Mouse (Mus musculus) CH12.LX (cell line): ENCODE results near the gene Sergef. TPM values are rescaled to one million over a fixed set of nuclear protein-coding genes. Genes with fewer than 3 reads are reported as not detected.

Experiments
- DNase-seq: peaks from one replicate; pipeline ENCODE4 v3.0.0-alpha.2; 2013; ENCODE audit errors: extremely low read depth
- H3K27ac ChIP-seq: 2 replicates; pipeline ENCODE4 v1.5.1; 2012; ENCODE audit warnings: low read depth, mild to moderate bottlenecking, control low read depth, moderate library complexity; ENCODE audit not compliant: insufficient read depth
- H3K27me3 ChIP-seq: replicated peaks from 2 replicates; pipeline ENCODE3; 2012; ENCODE audit warnings: inconsistent platforms
- H3K36me3 ChIP-seq, 2 experiments: replicated peaks in 1 of 2; 2 replicates each; pipeline versions ENCODE3 to v1.6.1; 2012; ENCODE audit warnings: inconsistent platforms in 1 of 2, low read length in 1 of 2, mild to moderate bottlenecking in 1 of 2, mixed read lengths in 1 of 2, moderate library complexity in 1 of 2; ENCODE audit not compliant: control insufficient read depth in 1 of 2, insufficient read depth in 1 of 2
- H3K4me1 ChIP-seq, 2 experiments: 2 replicates each; pipeline ENCODE4 v1.6.1; 2012; ENCODE audit warnings: inconsistent platforms in 1 of 2, moderate library complexity in 1 of 2; ENCODE audit not compliant: insufficient read depth in 2 of 2, control insufficient read depth in 1 of 2
- H3K4me2 ChIP-seq: 2 replicates; pipeline ENCODE4 v1.6.1; 2012; ENCODE audit warnings: low read depth, mild to moderate bottlenecking, control low read depth; ENCODE audit not compliant: poor library complexity, insufficient read depth, severe bottlenecking
- H3K4me3 ChIP-seq, 3 experiments: fragments of 150-350 bp in 1 of 3; sonication (generic) in 1 of 3; replicated peaks in 1 of 3; 2 replicates each; pipeline versions ENCODE3 to v1.5.1; 2011 to 2012; ENCODE audit warnings: low read depth in 2 of 3, low read length in 2 of 3, mild to moderate bottlenecking in 2 of 3, moderate library complexity in 2 of 3, control low read depth in 1 of 3, improper control_type of control experiment in 1 of 3, inconsistent platforms in 1 of 3, mixed read lengths in 1 of 3; ENCODE audit not compliant: poor library complexity in 1 of 3
- H3K79me2 ChIP-seq: replicated peaks from 2 replicates; pipeline ENCODE4 v1.6.1; 2012; ENCODE audit warnings: mild to moderate bottlenecking, moderate library complexity; ENCODE audit not compliant: control insufficient read depth, poor library complexity, insufficient read depth, severe bottlenecking; ENCODE audit errors: extremely low read depth
- H3K9ac ChIP-seq: 2 replicates; pipeline ENCODE4 v1.6.1; 2012; ENCODE audit warnings: low read depth, mild to moderate bottlenecking, control low read depth, moderate library complexity; ENCODE audit not compliant: insufficient read depth
- H3K9me3 ChIP-seq: replicated peaks from 2 replicates; pipeline ENCODE3; 2012; ENCODE audit warnings: low read length, inconsistent platforms, mixed read lengths
- BHLHE40 ChIP-seq: IDR thresholded peaks from 2 replicates; pipeline ENCODE4 v1.6.1; 2011; ENCODE audit warnings: mild to moderate bottlenecking, low read depth, low read length, improper control_type of control experiment
- CHD2 ChIP-seq: IDR thresholded peaks from 2 replicates; pipeline ENCODE4 v1.6.1; 2011; ENCODE audit warnings: low read length, improper control_type of control experiment
- ELF1 ChIP-seq: IDR thresholded peaks from 2 replicates; pipeline ENCODE4 v1.6.1; 2014; ENCODE audit warnings: low read depth, mild to moderate bottlenecking, inconsistent platforms, low read length, improper control_type of control experiment
- ETS1 ChIP-seq: conservative IDR thresholded peaks from 2 replicates; pipeline ENCODE4 v1.6.1; 2012; ENCODE audit warnings: low read depth, mild to moderate bottlenecking, inconsistent platforms, low read length, improper control_type of control experiment, moderate library complexity
- GABPA ChIP-seq: IDR thresholded peaks from 2 replicates; pipeline ENCODE4 v1.6.1; 2012; ENCODE audit warnings: low read depth, low read length, improper control_type of control experiment, inconsistent platforms; ENCODE audit not compliant: insufficient replicate concordance
- HCFC1 ChIP-seq: IDR thresholded peaks from 2 replicates; pipeline ENCODE4 v1.6.1; 2012; ENCODE audit warnings: low read depth, mild to moderate bottlenecking, inconsistent platforms, low read length, improper control_type of control experiment
- IRF4 ChIP-seq: IDR thresholded peaks from 2 replicates; pipeline ENCODE4 v1.6.1; 2014; ENCODE audit warnings: low read depth, mild to moderate bottlenecking, inconsistent platforms, low read length, improper control_type of control experiment
- JUN ChIP-seq: IDR thresholded peaks from 2 replicates; pipeline ENCODE4 v1.6.1; 2011; ENCODE audit warnings: low read depth, mild to moderate bottlenecking, low read length, improper control_type of control experiment, moderate library complexity; ENCODE audit not compliant: insufficient read depth
- JUND ChIP-seq: conservative IDR thresholded peaks from 2 replicates; pipeline ENCODE4 v1.6.1; 2011; ENCODE audit warnings: low read depth, low read length, improper control_type of control experiment
- KAT2A ChIP-seq: IDR thresholded peaks from 2 replicates; pipeline ENCODE4 v1.6.1; 2012; ENCODE audit warnings: low read length, improper control_type of control experiment, inconsistent platforms; ENCODE audit not compliant: insufficient replicate concordance
- MAX ChIP-seq: IDR thresholded peaks from 2 replicates; pipeline ENCODE4 v1.6.1; 2011; ENCODE audit warnings: low read length, improper control_type of control experiment
- MEF2A ChIP-seq: IDR thresholded peaks from 2 replicates; pipeline ENCODE4 v1.6.1; 2014; ENCODE audit warnings: low read depth, mild to moderate bottlenecking, inconsistent platforms, low read length, improper control_type of control experiment, borderline replicate concordance
- MYC ChIP-seq: IDR thresholded peaks from 2 replicates; pipeline ENCODE4 v1.6.1; 2011; ENCODE audit warnings: low read depth, mild to moderate bottlenecking, improper control_type of control experiment, low read length
- NELFE ChIP-seq: IDR thresholded peaks from 2 replicates; pipeline ENCODE4 v1.6.1; 2011; ENCODE audit warnings: low read depth, low read length, improper control_type of control experiment
- NRF1 ChIP-seq: IDR thresholded peaks from 2 replicates; pipeline ENCODE4 v1.6.1; 2014; ENCODE audit warnings: low read depth, mild to moderate bottlenecking, inconsistent platforms, low read length, improper control_type of control experiment, moderate library complexity
- POLR2A ChIP-seq: IDR thresholded peaks from 2 replicates; pipeline ENCODE4 v1.6.1; 2011; ENCODE audit warnings: low read depth, mild to moderate bottlenecking, improper control_type of control experiment, low read length
- RCOR1 ChIP-seq: conservative IDR thresholded peaks from 2 replicates; pipeline ENCODE4 v1.6.1; 2012; ENCODE audit warnings: low read depth, mild to moderate bottlenecking, inconsistent platforms, low read length, improper control_type of control experiment
- TBP ChIP-seq: conservative IDR thresholded peaks from 2 replicates; pipeline ENCODE4 v1.6.1; 2011; ENCODE audit warnings: low read depth, low read length, improper control_type of control experiment
- TCF12 ChIP-seq: IDR thresholded peaks from 2 replicates; pipeline ENCODE4 v1.6.1; 2014; ENCODE audit warnings: low read depth, mild to moderate bottlenecking, inconsistent platforms, low read length, improper control_type of control experiment
- UBTF ChIP-seq: IDR thresholded peaks from 2 replicates; pipeline ENCODE4 v1.6.1; 2012; ENCODE audit warnings: low read depth, mild to moderate bottlenecking, inconsistent platforms, low read length, improper control_type of control experiment, moderate library complexity
- USF2 ChIP-seq: conservative IDR thresholded peaks from 2 replicates; pipeline ENCODE4 v1.6.1; 2011; ENCODE audit warnings: low read depth, low read length, improper control_type of control experiment
- ZC3H11A ChIP-seq: IDR thresholded peaks from 2 replicates; pipeline ENCODE4 v1.6.1; 2012; ENCODE audit warnings: low read depth, mild to moderate bottlenecking, inconsistent platforms, low read length, improper control_type of control experiment
- ZKSCAN1 ChIP-seq: IDR thresholded peaks from 2 replicates; pipeline ENCODE4 v1.6.1; 2012; ENCODE audit warnings: low read depth, inconsistent platforms, low read length, improper control_type of control experiment, borderline replicate concordance
- ZMIZ1 ChIP-seq: IDR thresholded peaks from 2 replicates; pipeline ENCODE4 v1.6.1; 2012; ENCODE audit warnings: low read depth, mild to moderate bottlenecking, inconsistent platforms, low read length, improper control_type of control experiment
- dilution Hi-C: fragments of 300-500 bp; cut with MboI; formaldehyde crosslinking; loops from 2 replicates; pipeline ENCODE4 v1.14.3; 2020; ENCODE audit warnings: low sequenced_read_pairs; ENCODE audit not compliant: extremely low pct_unique_long_range_greater_than_20kb, extremely low pct_ligation_motif_present
- in situ Hi-C: fragments of 300-500 bp; cut with MboI; formaldehyde crosslinking; loops from 3 replicates; pipeline ENCODE4 v1.14.3; 2019; ENCODE audit warnings: low sequenced_read_pairs, low pct_ligation_motif_present, low pct_unique_long_range_greater_than_20kb, mixed read lengths
- polyA plus RNA-seq: library from polyadenylated mRNA; unstranded; fragments of >175 nt; gene quantifications from 2 replicates; pipeline ENCODE4 v1.2.1, GENCODE M21; 2012; ENCODE audit warnings: low read depth; ENCODE audit not compliant: insufficient read length
- total RNA-seq, 2 experiments: library from RNA; depleted of rRNA; stranded (reverse); fragments of 300-350 nt in 1 of 2; fragments of >200 nt in 1 of 2; gene quantifications; 2 replicates each; pipeline ENCODE4 v1.2.3; 2012 to 2014

Sergef gene
- total and polyA plus RNA-seq, 3 experiments, result 13.0 to 18.0 (median 14.1) TPM

GRCm38 (mm10) chr7:46502650-46503049 is 137.0 kb downstream of the Sergef start:
- DNase-seq, result no peak
- dilution Hi-C loops, result no loop called here

GRCm38 (mm10) chr7:46501458-46501857 is 138.1 kb downstream of the Sergef start:
- H3K27ac ChIP-seq, result no peak overlapping the region
- H3K27me3 ChIP-seq, result no peaks in the 10 kb centered on the region
- dilution Hi-C loops, result no loop called here
- H3K79me2 ChIP-seq, result no peaks in the 10 kb centered on the region
- in situ Hi-C loops, result no loop called here
- no peak for DNase-seq
- peaks cover 0 to 31% of the 10 kb centered on the region in 2 experiments for H3K36me3 ChIP-seq
- H3K4me3 ChIP-seq, result no peak overlapping the region
- no peak overlapping the region for H3K4me2 ChIP-seq
- peaks cover 0 to 9% of the 10 kb centered on the region in 2 experiments; a peak in 2 of 4 replicates for H3K4me1 ChIP-seq
- no peak overlapping the region for H3K9ac ChIP-seq
- peaks cover under 1% of the 10 kb centered on the region for H3K9me3 ChIP-seq
- TF ChIP-seq JUND (no peak), ZKSCAN1 (no peak), NELFE (no peak)
- TF ChIP-seq, all 38 proteins: peak for 0

More at GRCm38 (mm10) chr7:46502650-46503049, 137.0 kb downstream of the Sergef start:
- no peak overlapping the region for H3K4me3 ChIP-seq
- H3K27ac ChIP-seq, result no peak overlapping the region
- peaks cover 0 to 9% of the 10 kb centered on the region in 2 experiments; a peak in 2 of 4 replicates for H3K4me1 ChIP-seq
- in situ Hi-C loops, result no loop called here
- no peaks in the 10 kb centered on the region for H3K27me3 ChIP-seq
- no peak overlapping the region for H3K9ac ChIP-seq
- no peak overlapping the region for H3K4me2 ChIP-seq
- no peak for TF ChIP-seq TBP
- no peak for TF ChIP-seq MAX
- TF ChIP-seq ZC3H11A, result no peak
- no peak for TF ChIP-seq UBTF
- no peak for TF ChIP-seq MEF2A
- TF ChIP-seq USF2, result no peak
- TF ChIP-seq KAT2A, result no peak
- no peak for TF ChIP-seq CHD2
- no peak for TF ChIP-seq NRF1
- no peak for TF ChIP-seq GABPA
- H3K79me2 ChIP-seq, result no peaks in the 10 kb centered on the region
- H3K9me3 ChIP-seq, result peaks cover 5% of the 10 kb centered on the region
- peaks cover 0 to 37% of the 10 kb centered on the region in 2 experiments for H3K36me3 ChIP-seq

GRCm38 (mm10) chr7:46499561-46499960 is 140.0 kb downstream of the Sergef start:
- DNase-seq, result no peak

More at GRCm38 (mm10) chr7:46499561-46499960, 140.0 kb downstream of the Sergef start:
- H3K4me2 ChIP-seq, result no peak overlapping the region
- H3K4me1 ChIP-seq, result peaks cover 0 to 9% of the 10 kb centered on the region in 2 experiments; a peak in 2 of 4 replicates
- H3K9me3 ChIP-seq, result no peaks in the 10 kb centered on the region
- in situ Hi-C loops, result no loop called here
- no peaks in the 10 kb centered on the region for H3K27me3 ChIP-seq
- H3K4me3 ChIP-seq, result no peak overlapping the region
- H3K79me2 ChIP-seq, result no peaks in the 10 kb centered on the region
- H3K27ac ChIP-seq, result no peak overlapping the region
- dilution Hi-C loops, result no loop called here
- H3K36me3 ChIP-seq, result peaks cover 0 to 31% of the 10 kb centered on the region in 2 experiments
- TF ChIP-seq MYC (no peak), ZMIZ1 (no peak), HCFC1 (no peak), POLR2A (no peak), BHLHE40 (no peak), NELFE (no peak), ZKSCAN1 (no peak), JUND (no peak), KAT2A (no peak), TBP (no peak), TCF12 (no peak), RCOR1 (no peak), ETS1 (no peak), IRF4 (no peak), ELF1 (no peak), UBTF (no peak), JUN (no peak)
- no peak overlapping the region for H3K9ac ChIP-seq
